Mouse (Mus musculus) cerebellum, postnatal 4 days (tissue): ENCODE measurements around the gene Srpk1.
"Not testable (repeated sequence)": the region's sequence is repeated elsewhere in the genome, so short reads cannot be mapped to it uniquely, and the experiment has no call there.

ENCODE experiments used
- DNase-seq, 2 experiments: peaks; one replicate each; pipeline ENCODE4 v3.0.0; 2022; ENCODE audit warnings: low spot score in 2 of 2, mixed read lengths in 1 of 2

Srpk1 gene

DNA sequence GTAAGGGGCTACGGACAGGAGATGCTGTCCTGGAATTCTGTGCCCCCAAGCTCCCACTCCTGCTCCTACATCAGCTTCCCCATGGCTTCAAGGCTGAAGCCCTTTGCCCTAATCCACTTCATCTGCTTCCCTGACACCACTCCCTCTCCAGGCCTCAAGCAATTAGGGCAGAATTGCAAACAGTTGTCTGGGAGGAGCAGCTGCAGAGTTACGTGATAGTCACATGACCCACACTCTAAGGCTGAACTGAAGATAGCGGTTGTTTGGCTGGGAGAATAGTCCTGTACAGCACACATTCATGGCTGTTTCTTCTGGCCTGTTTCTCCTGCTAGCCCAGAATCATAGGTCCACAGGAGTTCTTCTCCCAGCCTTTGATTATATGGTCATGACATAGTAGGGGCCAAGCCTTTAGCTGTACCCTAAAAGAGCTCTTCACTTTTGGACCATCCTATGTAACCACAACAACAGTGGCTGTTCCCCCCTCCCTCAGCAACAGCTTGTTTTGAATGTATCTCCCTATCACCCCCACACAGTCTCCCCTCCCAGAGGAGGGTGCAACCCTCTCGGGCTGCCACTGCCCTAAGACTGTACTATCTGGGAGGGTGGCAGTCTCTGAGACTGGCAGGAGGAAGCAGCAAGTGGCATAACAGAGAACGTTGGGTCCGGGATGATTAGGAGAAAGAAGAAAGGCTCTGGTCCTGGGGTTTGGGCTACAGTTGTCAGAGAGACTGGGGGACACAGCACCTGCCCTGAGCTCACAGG lies 65.7 kb downstream of the Srpk1 start:
- DNase-seq = no peak

- DNase-seq = not testable (repeated sequence)
These were observed 68.5 kb downstream of the Srpk1 start for GRCm38 (mm10) chr17:28554021-28554420.

DNA sequence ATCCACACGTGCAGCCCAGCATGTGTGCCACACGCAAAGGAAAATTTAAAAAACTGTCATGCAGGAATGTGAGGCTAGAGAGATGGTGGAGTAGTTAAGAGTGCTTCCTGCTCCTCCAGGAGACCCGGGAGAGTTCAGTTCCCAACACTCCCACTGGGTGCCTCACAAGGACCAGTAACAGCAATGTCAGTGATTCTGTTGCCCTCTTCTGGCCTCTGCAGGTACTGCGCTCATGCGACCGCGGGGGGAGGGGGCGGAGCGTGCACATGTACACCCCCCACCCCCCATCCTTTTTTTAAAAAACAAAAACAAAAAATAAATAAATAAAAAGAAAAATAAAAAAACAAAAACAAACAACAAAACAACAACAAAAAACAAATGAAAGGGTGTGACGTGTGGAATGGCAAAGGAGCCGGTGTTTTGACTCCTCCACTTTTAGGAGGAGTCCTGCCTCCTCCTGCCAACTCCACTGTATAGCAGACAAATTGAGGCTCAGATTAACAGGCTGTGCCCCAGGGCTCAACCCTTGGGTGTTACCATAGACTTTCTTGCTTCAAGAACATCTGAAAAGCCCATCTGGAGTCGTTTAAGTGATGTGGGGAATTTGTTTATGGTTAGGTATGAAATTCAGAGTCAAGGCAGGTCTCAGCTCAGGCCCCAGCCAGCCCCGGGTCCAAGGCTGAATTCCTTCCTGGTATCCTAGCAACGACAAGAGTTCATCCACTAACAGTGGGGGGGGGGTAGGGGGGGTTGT lies 69.3 kb downstream of the Srpk1 start:
- peak; percentile 70 to 80 for DNase-seq

DNA sequence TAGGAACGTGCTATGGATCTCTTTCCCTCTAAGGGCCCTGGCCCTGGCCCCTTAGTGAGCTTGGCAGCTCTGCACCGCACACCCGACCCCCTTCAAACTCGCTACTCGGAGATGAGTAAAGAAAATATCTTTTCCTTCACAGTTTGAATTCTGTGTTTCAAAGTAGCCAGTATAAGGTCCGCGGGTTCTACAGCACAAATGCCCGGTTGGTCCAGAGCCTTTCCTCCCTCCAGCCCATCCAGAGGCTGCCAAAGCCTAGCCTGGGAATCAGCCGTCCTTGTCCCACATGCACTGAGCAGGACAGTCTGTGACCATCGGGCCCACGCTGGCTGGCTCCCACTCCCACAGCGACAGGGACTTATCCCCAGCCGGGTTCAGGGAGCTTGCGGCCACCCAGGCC lies 73.4 kb downstream of the Srpk1 start, which contains the start of gene Clpsl2:
Gene Clpsl2, plus strand, starts transcription at position 301 of the 400 bp plus-strand sequence.
- DNase-seq = no peak

DNA sequence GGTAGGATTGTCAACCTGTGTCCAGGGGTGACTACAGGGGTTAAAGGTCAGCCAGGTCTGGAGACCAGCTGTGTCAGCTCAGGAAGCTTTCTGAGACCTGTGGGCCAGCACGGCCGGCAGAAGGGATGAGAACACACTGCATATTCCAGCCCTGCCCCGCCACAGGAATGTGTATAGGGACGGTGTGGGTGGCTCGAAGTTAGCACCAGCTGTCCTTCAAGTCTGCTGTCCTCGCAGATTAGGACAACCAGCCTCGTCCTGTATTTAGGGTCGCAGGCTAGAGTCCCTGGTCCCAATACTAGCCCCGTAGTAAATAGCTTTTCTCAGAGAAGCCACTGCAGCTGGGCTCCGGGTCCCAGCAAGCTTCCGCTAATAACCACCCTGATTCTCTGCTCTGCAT lies 74.0 kb downstream of the Srpk1 start:
- DNase-seq = no peak

GRCm38 (mm10) chr17:28546925-28547324 lies 75.6 kb downstream of the Srpk1 start:
- DNase-seq = no peak

- DNase-seq = no peak
These were observed 84.6 kb downstream of the Srpk1 start for GRCm38 (mm10) chr17:28537881-28538280.
